Mouse (Mus musculus) megakaryocyte, embryonic 14.5 days (primary cell): ENCODE measurements around the gene Stk32c.

Experiments
- FLI1 ChIP-seq: IDR thresholded peaks from 2 replicates; pipeline ENCODE4 v1.6.1; 2012; ENCODE audit warnings: low read length, inconsistent platforms, mixed read lengths
- GATA1 ChIP-seq: IDR thresholded peaks from 3 replicates; pipeline ENCODE4 v1.6.1; 2012; ENCODE audit warnings: mixed read lengths, low read length, inconsistent platforms, borderline replicate concordance

- TF ChIP-seq GATA1: no peak
- TF ChIP-seq FLI1: no peak
Measured at GRCm38 (mm10) chr7:139063406-139063805, 149.7 kb downstream of the Stk32c start.
